Mouse (Mus musculus) limb, embryonic 14.5 days (tissue): ENCODE measurements at regions not wholly inside any gene's neighbourhood (a gene's known extent, or its start where the extent isn't known, plus 50 kb on each side); places are given as distances from the start of the nearest gene placed in this dataset.

Experiments used
- ATAC-seq: fragments of 200-750 bp; cut with Nextera tagmentation; 2 replicates; pipeline ENCODE4 v1.8.0; 2017; ENCODE audit warnings: low read depth, moderate number of reproducible peaks, moderate TSS enrichment; ENCODE audit not compliant: low FRiP score
- DNase-seq: peaks from one replicate; pipeline ENCODE4 v3.0.0-alpha.2; 2015; ENCODE audit warnings: low spot score
- H3K27ac ChIP-seq: fragments of 300-500 bp; sonication (generic); replicated peaks from 2 replicates; pipeline ENCODE4 v1.5.1; 2014; ENCODE audit warnings: low read depth, mild to moderate bottlenecking, low read length, moderate library complexity, mixed read lengths
- H3K27me3 ChIP-seq: fragments of 300-500 bp; sonication (generic); 2 replicates; pipeline ENCODE4 v1.6.1; 2014; ENCODE audit warnings: low read length, mixed read lengths; ENCODE audit not compliant: control insufficient read depth, insufficient read depth
- H3K36me3 ChIP-seq: fragments of 300-500 bp; sonication (generic); 2 replicates; pipeline ENCODE4 v1.6.1; 2014; ENCODE audit warnings: mild to moderate bottlenecking, low read length, moderate library complexity, mixed read lengths; ENCODE audit not compliant: control insufficient read depth, insufficient read depth
- H3K4me1 ChIP-seq: fragments of 300-500 bp; sonication (generic); 2 replicates; pipeline ENCODE4 v1.6.1; 2014; ENCODE audit warnings: antibody characterized with exemption, low read length, mixed read lengths; ENCODE audit not compliant: control insufficient read depth, insufficient read depth
- H3K4me2 ChIP-seq: fragments of 300-500 bp; sonication (generic); replicated peaks from 2 replicates; pipeline ENCODE4 v1.6.1; 2014; ENCODE audit warnings: low read depth, mild to moderate bottlenecking, low read length, moderate library complexity; ENCODE audit not compliant: severe bottlenecking
- H3K4me3 ChIP-seq: fragments of 300-500 bp; sonication (generic); replicated peaks from 2 replicates; pipeline ENCODE4 v1.5.1; 2014; ENCODE audit warnings: low read length
- H3K9ac ChIP-seq: fragments of 300-500 bp; sonication (generic); 2 replicates; pipeline ENCODE4 v1.6.1; 2014; ENCODE audit warnings: mild to moderate bottlenecking, low read depth, low read length, moderate library complexity; ENCODE audit not compliant: severe bottlenecking
- H3K9me3 ChIP-seq: fragments of 300-500 bp; sonication (generic); 2 replicates; pipeline ENCODE4 v1.6.1; 2016; ENCODE audit warnings: low read length; ENCODE audit not compliant: control insufficient read depth
- POLR2A ChIP-seq: fragments of 200-500 bp; IDR thresholded peaks from 2 replicates; pipeline ENCODE4 v1.8.0; 2012; ENCODE audit warnings: inconsistent platforms, mild to moderate bottlenecking, moderate library complexity, borderline replicate concordance; ENCODE audit not compliant: insufficient read depth, insufficient read length; ENCODE audit errors: extremely low read depth
- WGBS: fragments of 180-500 bp; shearing (Covaris S2); extraction: QIAGEN DNeasy Blood & Tissue Kit; methylation state at CpG from one replicate; pipeline ENCODE4 v1.1.7; 2014; 5-methylcytosine and 5-hydroxymethylcytosine counted together

GRCm38 (mm10) chr13:37121602-37122001, 71.6 kb upstream of the F13a1 start:
- no peak overlapping the region for H3K4me3 ChIP-seq
- no peak overlapping the region for H3K9ac ChIP-seq
- H3K4me2 ChIP-seq: no peak overlapping the region
- no peak overlapping the region for H3K27ac ChIP-seq
- 93% methylated on average over 4 of the region's 4 CpGs for WGBS
- no peaks in the 10 kb centered on the region for H3K9me3 ChIP-seq
- no peaks in the 10 kb centered on the region for H3K36me3 ChIP-seq
- H3K27me3 ChIP-seq: no peaks in the 10 kb centered on the region
- DNase-seq: no peak
- ATAC-seq: no peak
- no peak for TF ChIP-seq POLR2A
- H3K4me1 ChIP-seq: no peaks in the 10 kb centered on the region

- Histone ChIP-seq H3K9ac (no peak overlapping the region), H3K27me3 (no peaks in the 10 kb centered on the region), H3K36me3 (no peaks in the 10 kb centered on the region)
Observed at GRCm38 (mm10) chr13:37120219-37120618, 70.2 kb upstream of the F13a1 start.

GRCm38 (mm10) chr13:37114324-37114723, 64.3 kb upstream of the F13a1 start:
- no peak overlapping the region for H3K27ac ChIP-seq
- no peaks in the 10 kb centered on the region for H3K27me3 ChIP-seq
- H3K4me1 ChIP-seq: no peaks in the 10 kb centered on the region
- no peak overlapping the region for H3K4me2 ChIP-seq
- WGBS: 82% methylated on average over 5 of the region's 5 CpGs
- H3K9ac ChIP-seq: no peak overlapping the region
- no peak overlapping the region for H3K4me3 ChIP-seq
- no peak for DNase-seq
- no peak for TF ChIP-seq POLR2A
- H3K9me3 ChIP-seq: no peaks in the 10 kb centered on the region
- ATAC-seq: no peak
- no peaks in the 10 kb centered on the region for H3K36me3 ChIP-seq

More at GRCm38 (mm10) chr13:37120219-37120618, 70.2 kb upstream of the F13a1 start:
- Histone ChIP-seq H3K4me2 (no peak overlapping the region), H3K4me1 (no peaks in the 10 kb centered on the region), H3K9me3 (no peaks in the 10 kb centered on the region), H3K27ac (no peak overlapping the region), H3K4me3 (no peak overlapping the region)
- DNase-seq (no peak), ATAC-seq (no peak)
- no peak for TF ChIP-seq POLR2A
- 71% methylated on average over 2 of the region's 2 CpGs for WGBS

GRCm38 (mm10) chr13:37111747-37112146, 61.7 kb upstream of the F13a1 start:
- no peaks in the 10 kb centered on the region for H3K27me3 ChIP-seq
- no peak for TF ChIP-seq POLR2A
- DNase-seq (no peak), ATAC-seq (no peak)
- no peaks in the 10 kb centered on the region for H3K4me1 ChIP-seq
- no peak overlapping the region for H3K4me2 ChIP-seq
- H3K9me3 ChIP-seq: no peaks in the 10 kb centered on the region
- WGBS: 60% methylated on average over 4 of the region's 4 CpGs
- H3K4me3 ChIP-seq: no peak overlapping the region
- no peak overlapping the region for H3K27ac ChIP-seq
- no peaks in the 10 kb centered on the region for H3K36me3 ChIP-seq
- no peak overlapping the region for H3K9ac ChIP-seq

GRCm38 (mm10) chr13:37107721-37108120, 57.7 kb upstream of the F13a1 start:
- ATAC-seq: no peak
- H3K9me3 ChIP-seq: no peaks in the 10 kb centered on the region
- TF ChIP-seq POLR2A: no peak
- H3K27me3 ChIP-seq: no peaks in the 10 kb centered on the region
- 82% methylated on average over 5 of the region's 5 CpGs for WGBS
- no peak overlapping the region for H3K4me2 ChIP-seq
- H3K4me1 ChIP-seq: peaks cover 6% of the 10 kb centered on the region
- no peaks in the 10 kb centered on the region for H3K36me3 ChIP-seq
- H3K9ac ChIP-seq: no peak overlapping the region
- DNase-seq: no peak
- no peak overlapping the region for H3K27ac ChIP-seq
- H3K4me3 ChIP-seq: no peak overlapping the region

GRCm38 (mm10) chr13:37106009-37106408, 56.0 kb upstream of the F13a1 start:
- WGBS: 87% methylated on average over 5 of the region's 5 CpGs
- Histone ChIP-seq H3K4me2 (no peak overlapping the region), H3K27ac (no peak overlapping the region), H3K36me3 (no peaks in the 10 kb centered on the region), H3K27me3 (no peaks in the 10 kb centered on the region), H3K9me3 (no peaks in the 10 kb centered on the region), H3K9ac (no peak overlapping the region), H3K4me1 (peaks cover 6% of the 10 kb centered on the region), H3K4me3 (no peak overlapping the region)
- DNase-seq (no peak), ATAC-seq (no peak)
- no peak for TF ChIP-seq POLR2A
